Mouse (Mus musculus) urinary bladder, adult 2 months (tissue): ENCODE data around the gene Cgrrf1. TPM values are rescaled to one million over a fixed set of nuclear protein-coding genes. Genes with fewer than 3 reads are reported as not detected.
"Not testable (repeated sequence)": the region's sequence is repeated elsewhere in the genome, so short reads cannot be mapped to it uniquely, and the experiment has no call there.

Experiments used
- DNase-seq: peaks from one replicate; pipeline ENCODE4 v3.0.0; 2022; ENCODE audit warnings: low spot score
- polyA plus RNA-seq: library from polyadenylated mRNA; depleted of rRNA; stranded (reverse); fragments of >200 nt; gene quantifications from 2 replicates; pipeline ENCODE4 v1.2.3, GENCODE M21; 2012; rRNA removed

Cgrrf1 gene
- polyA plus RNA-seq = 47.0 and 50.5 TPM in 2 replicates

GRCm38 (mm10) chr14:46831837-46832333 lies at the start of gene Cgrrf1:
Gene Cgrrf1 (plus strand): TSS chr14:46832125.
- DNase-seq = peak; percentile 90

- no peak for DNase-seq
Observed at GRCm38 (mm10) chr14:46782187-46782828, 49.6 kb upstream of the Cgrrf1 start.

- DNase-seq = no peak
Observed at GRCm38 (mm10) chr14:46783327-46783926, 48.5 kb upstream of the Cgrrf1 start.

GRCm38 (mm10) chr14:46785247-46785646 lies 46.7 kb upstream of the Cgrrf1 start:
- DNase-seq = no peak

GRCm38 (mm10) chr14:46787454-46787786 lies 44.5 kb upstream of the Cgrrf1 start:
- DNase-seq = no peak

GRCm38 (mm10) chr14:46787787-46788504 lies 44.0 kb upstream of the Cgrrf1 start, which contains the start of gene Cnih1:
Gene Cnih1 (minus strand): TSS chr14:46788411.
- peak; percentile 89 for DNase-seq

- no peak for DNase-seq
Observed at GRCm38 (mm10) chr14:46788505-46788901, 43.4 kb upstream of the Cgrrf1 start.

GRCm38 (mm10) chr14:46790303-46790702 lies 41.6 kb upstream of the Cgrrf1 start:
- no peak for DNase-seq

GRCm38 (mm10) chr14:46790723-46791122 lies 41.2 kb upstream of the Cgrrf1 start:
- DNase-seq = no peak

- DNase-seq = no peak
Observed at GRCm38 (mm10) chr14:46794157-46794556, 37.8 kb upstream of the Cgrrf1 start.

GRCm38 (mm10) chr14:46800684-46801345 lies 31.1 kb upstream of the Cgrrf1 start:
- no peak for DNase-seq

GRCm38 (mm10) chr14:46803259-46803658 lies 28.7 kb upstream of the Cgrrf1 start:
- DNase-seq = no peak

GRCm38 (mm10) chr14:46803791-46804190 lies 28.1 kb upstream of the Cgrrf1 start:
- no peak for DNase-seq

- DNase-seq = no peak
Observed at GRCm38 (mm10) chr14:46806186-46806585, 25.7 kb upstream of the Cgrrf1 start.

GRCm38 (mm10) chr14:46807927-46808326 lies 24.0 kb upstream of the Cgrrf1 start:
- DNase-seq = no peak

GRCm38 (mm10) chr14:46815640-46816039 lies 16.3 kb upstream of the Cgrrf1 start:
- no peak for DNase-seq

- DNase-seq = no peak
Observed at GRCm38 (mm10) chr14:46816916-46817622, 14.9 kb upstream of the Cgrrf1 start.

GRCm38 (mm10) chr14:46818743-46819142 lies 13.2 kb upstream of the Cgrrf1 start:
- DNase-seq = no peak

GRCm38 (mm10) chr14:46819961-46820360 lies 12.0 kb upstream of the Cgrrf1 start:
- DNase-seq = not testable (repeated sequence)

- no peak for DNase-seq
Observed at GRCm38 (mm10) chr14:46821271-46821872, 10.6 kb upstream of the Cgrrf1 start.
